Mouse (Mus musculus) mature B cell (primary cell): ENCODE measurements around the gene Trim56.

Experiments used
- in situ Hi-C: fragments of 300-500 bp; cut with MboI; formaldehyde crosslinking; loops from 2 replicates; pipeline ENCODE4 v1.14.3; 2019

Gene Trim56

DNA sequence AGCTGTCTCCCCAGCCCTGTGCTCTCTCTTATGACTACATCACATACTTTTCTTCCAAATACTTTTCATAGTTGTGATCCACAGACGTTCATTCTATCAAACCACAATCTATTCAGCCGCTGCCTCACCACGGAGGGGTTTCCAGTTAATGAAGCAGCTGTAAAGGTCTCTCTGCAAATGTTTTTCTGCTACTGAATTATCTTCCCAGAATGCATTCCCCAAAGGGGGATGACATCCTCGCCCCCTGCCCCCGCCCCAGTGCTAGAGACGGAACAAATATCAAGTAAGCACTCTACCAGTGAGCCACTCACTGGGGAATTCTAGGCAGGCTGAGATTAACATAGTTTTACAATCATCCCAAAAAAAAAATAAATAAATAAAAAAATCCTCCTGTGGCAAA lies 7.9 kb downstream of the Trim56 start:
- in situ Hi-C loops: no loop called here

GRCm38 (mm10) chr5:137107670-137108069 lies 8.3 kb downstream of the Trim56 start:
- in situ Hi-C loops: no loop called here

- in situ Hi-C loops: no loop called here
Measured at GRCm38 (mm10) chr5:137107024-137107423, 9.0 kb downstream of the Trim56 start.

DNA sequence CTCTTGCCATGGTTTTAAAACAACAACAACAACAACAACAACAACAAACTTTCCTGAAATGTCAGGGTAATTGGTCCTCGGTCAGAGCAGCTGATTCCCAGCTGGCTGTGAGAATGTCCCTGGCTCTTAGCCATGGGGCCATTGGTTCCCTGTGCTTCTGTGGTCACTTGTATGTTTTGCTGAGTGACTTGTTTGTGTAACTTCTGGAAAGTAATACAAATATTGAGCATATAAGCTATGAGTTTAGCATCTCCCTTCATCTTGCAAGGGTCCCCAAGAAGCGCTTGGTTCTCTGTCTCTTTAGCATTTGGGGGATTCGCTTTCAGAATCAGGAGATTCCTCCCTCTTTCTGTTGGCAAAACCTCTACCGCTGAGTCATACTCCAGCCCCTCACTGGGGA lies 9.6 kb downstream of the Trim56 start:
- in situ Hi-C loops: no loop called here

DNA sequence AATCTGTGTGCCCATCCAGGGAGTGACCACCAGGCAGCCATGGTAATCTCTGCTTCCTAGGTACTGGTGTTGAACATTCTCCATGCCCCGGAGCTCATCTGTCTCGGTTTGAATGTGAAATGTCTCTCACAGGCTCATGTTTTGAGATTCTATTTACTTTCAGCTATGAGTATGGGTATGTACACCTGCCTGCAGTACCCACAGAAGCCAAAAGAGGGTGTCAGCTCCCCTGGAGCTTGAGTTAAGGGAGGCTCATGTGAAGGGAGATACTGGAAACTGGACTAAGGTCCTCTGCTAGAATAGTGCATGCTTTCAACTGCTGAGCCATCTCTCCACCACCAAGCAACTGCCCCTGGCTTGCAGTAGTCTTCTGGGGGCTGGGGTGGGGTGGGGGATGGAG lies 12.0 kb downstream of the Trim56 start:
- in situ Hi-C loops: no loop called here

GRCm38 (mm10) chr5:137102575-137103522 lies 13.2 kb downstream of the Trim56 start:
- in situ Hi-C loops: no loop called here

GRCm38 (mm10) chr5:137102078-137102477 lies 13.9 kb downstream of the Trim56 start:
- in situ Hi-C loops: no loop called here

DNA sequence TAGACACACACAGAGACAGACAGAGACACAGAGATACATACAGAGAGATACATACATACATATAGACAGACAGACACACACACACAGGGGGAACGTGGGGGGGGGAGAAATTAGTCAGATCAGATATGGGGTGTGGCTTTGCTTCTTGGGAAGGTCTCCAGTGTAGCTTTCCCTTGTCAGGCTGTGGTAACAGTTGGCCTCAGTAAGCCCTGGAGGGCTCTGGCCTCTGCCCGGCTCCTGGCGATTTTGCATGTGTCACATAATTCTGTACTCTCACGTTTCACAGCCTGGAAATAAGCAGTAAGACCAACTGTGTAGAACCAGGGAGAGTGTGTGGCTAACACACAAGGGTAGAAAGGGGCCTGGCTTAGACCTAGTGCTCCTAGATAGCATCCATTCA lies 15.3 kb downstream of the Trim56 start:
- in situ Hi-C loops: no loop called here

DNA sequence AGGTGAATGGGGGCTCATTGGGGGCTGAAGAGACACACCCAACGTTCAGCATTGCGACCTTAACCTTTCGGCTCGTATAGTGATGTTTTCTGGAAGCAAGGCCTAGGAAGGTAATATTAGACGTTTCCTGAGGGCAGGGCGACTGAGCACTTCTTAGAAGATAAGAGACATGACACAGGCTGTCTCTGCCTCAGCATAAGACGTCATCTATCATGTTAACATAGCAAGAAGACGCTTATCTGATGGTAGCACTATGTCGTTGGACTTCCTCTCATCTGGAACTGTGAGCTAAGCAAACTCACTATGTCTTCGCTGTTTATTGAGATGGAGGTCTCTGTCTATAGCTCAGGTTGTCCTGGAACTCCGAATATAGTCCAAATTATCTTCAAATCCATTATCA lies 17.6 kb downstream of the Trim56 start:
- in situ Hi-C loops: no loop called here

DNA sequence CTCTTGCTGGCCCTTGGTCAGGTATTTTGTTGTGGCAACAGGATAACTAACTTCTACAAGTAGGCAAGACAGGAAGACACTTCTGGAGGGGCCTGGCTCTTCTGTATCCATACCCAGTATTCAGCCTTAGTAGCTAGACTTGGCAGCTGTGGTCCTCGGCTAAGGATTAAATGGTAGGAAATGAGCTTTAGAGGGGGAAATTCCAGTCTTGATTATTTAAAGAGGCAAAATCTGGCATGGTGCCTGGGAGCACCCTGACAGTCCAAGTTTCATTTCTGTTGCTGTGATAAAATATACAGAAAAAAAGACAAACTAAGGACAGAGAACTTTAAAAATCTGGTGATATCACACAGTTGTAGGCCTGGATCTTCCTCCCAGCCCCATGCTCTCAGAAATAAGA lies 20.0 kb downstream of the Trim56 start:
- in situ Hi-C loops: no loop called here

DNA sequence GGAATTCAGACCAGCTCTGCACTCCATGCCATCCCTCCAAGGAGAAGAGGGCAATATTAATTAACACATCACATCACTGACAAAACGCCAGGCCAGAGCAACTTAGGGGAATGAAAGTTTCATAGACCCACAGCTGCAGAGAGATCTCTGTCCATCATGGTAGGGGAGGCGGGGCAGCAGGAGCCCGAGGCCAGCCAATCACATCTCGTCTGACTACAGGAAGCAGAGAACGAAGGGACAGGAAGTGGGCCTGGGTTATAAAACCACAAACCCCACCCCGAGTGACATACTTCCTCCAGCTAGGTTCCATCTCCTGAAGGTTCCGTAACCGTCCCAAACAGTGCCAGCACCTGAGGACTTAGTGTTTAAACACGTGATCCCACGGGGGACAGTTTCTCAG lies 20.9 kb downstream of the Trim56 start:
- in situ Hi-C loops: no loop called here

DNA sequence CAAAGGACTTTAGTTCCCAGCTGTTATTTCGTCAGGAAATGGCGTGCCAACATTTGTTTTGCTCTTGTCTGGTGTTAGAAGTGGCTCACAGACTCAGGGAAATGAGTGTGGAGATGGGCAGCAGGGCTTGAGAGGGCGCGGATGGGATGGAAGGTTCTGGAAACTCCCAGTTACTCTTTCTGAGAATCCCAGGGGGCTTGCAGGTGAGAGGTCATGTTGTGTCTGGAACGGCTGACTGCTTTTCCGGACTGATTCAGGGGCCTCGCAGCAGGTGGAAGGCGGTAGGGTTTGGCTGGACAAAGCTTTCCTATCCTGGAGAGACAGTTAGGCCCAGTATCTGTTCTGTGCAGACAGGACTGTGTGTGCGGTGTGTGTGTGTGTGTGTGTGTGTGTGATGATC lies 22.3 kb downstream of the Trim56 start:
- in situ Hi-C loops: no loop called here

GRCm38 (mm10) chr5:137091560-137091959 lies 24.4 kb downstream of the Trim56 start:
- in situ Hi-C loops: no loop called here

GRCm38 (mm10) chr5:137090870-137091269 lies 25.1 kb downstream of the Trim56 start:
- in situ Hi-C loops: no loop called here

DNA sequence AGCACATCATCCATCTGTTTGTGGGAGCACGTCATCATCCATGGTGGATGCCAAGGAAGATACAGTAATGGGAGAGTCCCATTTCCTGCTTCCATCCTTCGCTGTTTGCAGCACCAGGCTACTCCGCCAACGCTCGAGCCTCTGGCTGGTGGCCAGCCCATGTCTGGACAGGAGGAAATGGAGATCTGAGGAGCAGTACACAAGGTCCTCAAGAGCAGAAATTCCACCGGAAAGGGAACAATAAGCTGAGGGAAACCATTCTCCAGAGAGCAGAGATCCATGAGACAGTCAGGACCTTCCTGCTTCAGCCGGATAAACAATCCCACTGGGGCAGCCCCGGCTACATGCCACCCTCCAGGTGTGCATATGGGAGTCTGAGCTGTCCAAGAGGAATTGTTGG lies 28.6 kb downstream of the Trim56 start:
- in situ Hi-C loops: no loop called here

DNA sequence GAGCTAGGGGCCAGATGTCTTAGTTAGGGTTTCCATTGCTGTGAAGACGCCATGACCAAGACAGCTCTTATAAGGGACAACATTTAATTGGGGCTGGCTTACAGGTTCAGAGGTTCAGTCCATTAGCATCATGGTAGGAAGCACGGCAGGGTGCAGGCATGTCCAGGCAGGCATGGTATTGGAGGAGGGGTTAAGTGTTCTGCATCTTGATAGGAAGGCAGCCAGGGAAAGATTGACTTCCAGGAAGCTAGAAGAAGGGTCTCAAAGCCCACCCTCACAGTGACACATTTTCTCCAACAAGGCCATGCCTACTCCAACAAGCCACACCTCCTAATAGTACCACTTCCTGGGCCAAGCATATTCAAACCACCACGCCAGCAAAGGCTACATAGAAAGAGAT lies 30.3 kb downstream of the Trim56 start:
- in situ Hi-C loops: no loop called here

DNA sequence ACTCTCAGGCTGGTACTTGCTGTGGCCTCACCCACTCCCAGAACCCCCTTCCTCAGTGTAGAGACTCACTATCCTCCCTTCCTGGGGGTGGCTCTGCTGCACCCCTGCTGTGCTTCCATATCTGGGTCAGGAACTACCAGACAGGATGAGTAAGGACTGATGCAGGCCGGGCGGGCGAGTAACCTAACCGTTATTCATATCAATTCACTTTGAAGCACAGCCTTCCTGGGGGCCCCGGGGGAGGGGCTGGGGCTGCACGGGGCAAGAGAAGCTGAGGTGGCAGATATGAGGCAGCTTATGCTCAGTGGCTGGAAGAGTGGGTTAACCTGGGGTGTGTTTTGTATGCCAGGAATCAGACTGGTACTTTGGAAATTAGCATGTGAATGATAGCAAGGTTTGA lies 31.0 kb downstream of the Trim56 start:
- in situ Hi-C loops: no loop called here

- in situ Hi-C loops: no loop called here
Measured at GRCm38 (mm10) chr5:137083051-137083450, 33.0 kb downstream of the Trim56 start.

- in situ Hi-C loops: no loop called here
Measured at GRCm38 (mm10) chr5:137079849-137080248, 36.2 kb downstream of the Trim56 start.

DNA sequence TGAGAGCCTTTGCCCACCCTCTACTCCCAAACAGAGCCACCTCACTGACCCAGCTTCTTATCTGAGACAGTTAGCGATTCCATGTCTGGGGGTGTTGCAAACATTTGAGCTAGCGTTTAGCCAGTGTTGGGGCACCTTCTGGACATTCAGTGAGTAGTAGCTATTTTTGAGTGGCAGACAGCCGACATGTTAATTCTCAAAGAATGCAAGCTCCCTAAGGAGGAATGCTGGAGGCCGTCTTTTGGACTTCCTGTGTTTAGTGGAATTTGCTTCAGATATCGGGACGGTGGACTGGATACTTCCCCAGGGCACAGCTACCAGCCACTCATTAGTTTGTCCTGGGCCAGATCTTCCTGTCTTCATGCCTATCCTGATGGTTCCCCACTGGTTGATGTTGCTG lies 37.4 kb downstream of the Trim56 start:
- in situ Hi-C loops: no loop called here

DNA sequence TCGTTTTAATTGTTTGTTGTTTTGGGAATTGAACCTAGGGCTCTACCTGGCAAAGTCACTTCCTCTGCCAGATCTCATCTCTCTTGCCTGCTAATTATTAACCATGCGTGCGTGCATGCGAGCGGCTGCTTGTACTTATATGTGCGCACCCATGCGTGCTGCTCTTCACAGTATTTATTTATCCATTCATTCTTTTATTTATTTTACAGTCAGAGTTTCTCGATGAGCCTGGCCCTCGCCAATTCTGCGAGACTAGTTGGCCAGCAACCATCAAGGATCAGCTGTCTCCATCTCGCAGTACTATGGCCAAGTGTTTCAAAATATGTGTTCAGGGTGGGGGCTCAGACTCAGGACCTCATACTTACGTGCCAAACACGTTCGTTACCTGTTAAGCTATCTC lies 38.0 kb downstream of the Trim56 start:
- in situ Hi-C loops: no loop called here

DNA sequence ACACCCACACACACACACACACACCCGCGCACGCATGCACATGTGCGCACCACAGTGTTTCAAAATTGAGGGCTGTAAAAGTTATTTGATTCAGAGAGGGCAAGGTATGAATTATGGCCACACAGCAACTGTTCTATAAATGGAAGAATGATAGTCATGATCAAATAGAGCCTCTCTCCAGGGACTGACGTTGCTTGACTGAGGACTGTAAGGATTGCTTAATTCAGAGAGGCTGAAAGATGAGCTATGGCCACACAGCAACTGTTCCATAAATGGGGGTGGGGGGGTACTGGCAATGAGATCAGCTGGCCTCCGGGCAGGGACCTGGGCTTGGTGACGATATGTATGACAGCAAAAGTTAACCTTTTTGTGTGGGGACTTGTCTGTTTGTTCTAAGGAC lies 38.8 kb downstream of the Trim56 start:
- in situ Hi-C loops: no loop called here

DNA sequence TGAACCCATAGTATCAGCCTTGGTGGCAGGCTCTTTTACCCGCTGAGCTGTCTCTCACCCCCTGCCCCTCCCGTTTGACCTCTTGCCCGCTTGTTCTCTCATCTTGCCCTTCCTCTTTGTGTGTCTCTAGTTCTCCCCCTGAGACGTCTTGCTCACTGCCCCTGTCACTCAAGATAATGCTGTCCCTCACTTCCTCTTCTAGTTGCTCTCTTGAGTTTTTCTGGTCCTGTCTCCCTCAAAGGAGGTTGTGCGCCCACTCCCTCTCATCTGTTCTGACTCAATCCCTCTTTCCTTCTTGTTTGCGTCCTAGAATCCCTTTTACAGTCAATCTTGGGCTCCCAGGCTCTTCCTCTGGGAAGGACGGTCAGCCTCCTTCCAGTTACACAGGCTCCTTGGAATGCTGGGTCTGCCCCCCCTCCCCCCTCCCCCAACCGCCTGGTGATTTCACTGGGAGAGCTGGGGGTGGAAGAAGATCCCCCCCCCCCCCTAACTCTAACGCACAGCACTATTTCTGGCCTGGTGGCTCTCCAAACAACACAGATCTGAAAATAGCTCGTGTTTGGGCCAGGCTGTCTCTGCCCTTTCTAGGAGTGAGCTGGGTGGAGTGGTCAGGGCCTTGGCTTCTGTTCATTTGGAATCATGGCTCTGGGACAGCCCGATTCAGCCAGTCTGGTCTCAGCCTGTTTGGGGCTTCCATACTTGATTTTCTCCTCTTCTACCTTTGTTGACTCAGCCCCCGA lies 39.6 kb downstream of the Trim56 start:
- in situ Hi-C loops: no loop called here
